Mouse (Mus musculus) forebrain, embryonic 10.5 days (tissue): ENCODE data around the gene Itpkb. TPM values are rescaled to one million over a fixed set of nuclear protein-coding genes. Genes with fewer than 3 reads are reported as not detected.
A peak's percentile ranks its signal among the peaks of the same experiment; 100 is the strongest.

Experiments
- DNase-seq: peaks from one replicate; pipeline ENCODE4 v3.0.0-alpha.2; 2017; ENCODE audit warnings: low spot score; ENCODE audit errors: extremely low spot score
- H3K27ac ChIP-seq: fragments of 300-500 bp; sonication (generic); 2 replicates; pipeline ENCODE4 v1.5.1; 2016; ENCODE audit warnings: mild to moderate bottlenecking
- H3K27me3 ChIP-seq: fragments of 300-500 bp; sonication (generic); 2 replicates; pipeline ENCODE4 v1.6.1; 2016; ENCODE audit warnings: mild to moderate bottlenecking; ENCODE audit not compliant: poor library complexity, severe bottlenecking
- H3K36me3 ChIP-seq: fragments of 300-500 bp; sonication (generic); replicated peaks from 2 replicates; pipeline ENCODE4 v1.6.1; 2016; ENCODE audit warnings: mild to moderate bottlenecking, moderate library complexity
- H3K4me1 ChIP-seq: fragments of 300-500 bp; sonication (generic); 2 replicates; pipeline ENCODE4 v1.6.1; 2016
- H3K4me3 ChIP-seq: fragments of 300-500 bp; sonication (generic); 2 replicates; pipeline ENCODE4 v1.5.1; 2016; ENCODE audit warnings: mild to moderate bottlenecking, moderate library complexity
- H3K9me3 ChIP-seq: fragments of 300-500 bp; sonication (generic); 2 replicates; pipeline ENCODE4 v1.6.1; 2016; ENCODE audit warnings: mild to moderate bottlenecking, moderate library complexity
- WGBS: fragments of 180-500 bp; shearing (Covaris S2); methylation state at CpG from one replicate; pipeline ENCODE4 v1.1.7; 2016; 5-methylcytosine and 5-hydroxymethylcytosine counted together
- polyA plus RNA-seq: library from polyadenylated mRNA; unstranded; fragments of >200 nt; fragmentation: Nextera tagmentation; extraction: Ambion mirVana; gene quantifications from 2 replicates; pipeline ENCODE4 v1.2.1, GENCODE M21; 2016

Gene Itpkb
- polyA plus RNA-seq, 1 experiment from 2014 or later, result 2.5 TPM

DNA sequence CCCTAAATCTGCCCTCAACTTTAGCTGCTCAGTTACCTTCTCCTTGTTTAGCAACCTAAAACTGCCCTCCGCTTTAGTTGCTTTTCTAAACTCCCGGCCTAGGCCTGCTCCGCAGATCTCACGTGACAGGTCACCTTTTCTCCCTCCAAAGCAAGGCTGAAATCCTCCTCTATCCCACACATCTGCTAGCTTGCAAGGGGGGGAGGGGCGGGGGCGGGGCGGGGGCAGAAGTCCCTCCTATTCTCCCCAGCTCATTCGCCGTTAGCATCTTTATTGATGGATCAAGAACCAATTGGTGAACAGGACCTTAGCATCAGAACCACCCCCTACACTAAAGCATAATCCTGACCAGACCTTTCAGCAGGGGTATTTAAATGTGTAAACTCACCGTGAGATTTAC, 10.4 kb upstream of the Itpkb start:
- Histone ChIP-seq H3K36me3 (no peaks in the 10 kb centered on the region), H3K4me3 (no peak overlapping the region), H3K9me3 (no peaks in the 10 kb centered on the region), H3K4me1 (peaks cover 12% of the 10 kb centered on the region), H3K27ac (0 out of 2 replicates have a peak overlapping the region, but pooled peaks have one; percentile 37), H3K27me3 (peaks cover 9% of the 10 kb centered on the region)
- 6% methylated on average over 10 of the region's 10 CpGs for WGBS
- DNase-seq, result peak; percentile 23

DNA sequence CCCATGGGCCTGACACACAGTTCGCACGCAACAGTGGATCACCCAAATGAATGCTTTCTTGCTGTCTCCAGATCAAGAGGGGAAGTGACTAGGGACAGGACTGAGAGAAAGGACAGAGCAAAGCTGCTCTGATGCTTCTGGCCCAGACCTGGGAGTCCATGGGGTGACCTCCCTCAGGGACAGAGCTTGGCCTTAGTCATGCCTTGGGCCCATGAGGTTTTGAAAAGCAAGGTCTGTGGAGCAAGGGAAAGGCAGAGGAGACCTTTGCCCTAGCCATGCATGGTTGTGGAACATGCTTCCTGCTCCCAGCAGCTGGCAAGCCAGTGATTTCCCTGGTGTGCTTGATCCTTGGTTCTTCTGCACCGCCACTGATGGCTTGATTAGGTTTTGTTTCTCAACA, 7.4 kb upstream of the Itpkb start:
- H3K27me3 ChIP-seq, result 0 out of 2 replicates have a peak, but pooled peaks cover 7% of the 10 kb centered on the region
- no peaks in the 10 kb centered on the region for H3K36me3 ChIP-seq
- H3K4me1 ChIP-seq, result peaks cover 12% of the 10 kb centered on the region
- 91% methylated on average over 3 of the region's 3 CpGs for WGBS
- DNase-seq, result no peak
- H3K4me3 ChIP-seq, result no peak overlapping the region
- no peak overlapping the region for H3K27ac ChIP-seq
- H3K9me3 ChIP-seq, result no peaks in the 10 kb centered on the region

DNA sequence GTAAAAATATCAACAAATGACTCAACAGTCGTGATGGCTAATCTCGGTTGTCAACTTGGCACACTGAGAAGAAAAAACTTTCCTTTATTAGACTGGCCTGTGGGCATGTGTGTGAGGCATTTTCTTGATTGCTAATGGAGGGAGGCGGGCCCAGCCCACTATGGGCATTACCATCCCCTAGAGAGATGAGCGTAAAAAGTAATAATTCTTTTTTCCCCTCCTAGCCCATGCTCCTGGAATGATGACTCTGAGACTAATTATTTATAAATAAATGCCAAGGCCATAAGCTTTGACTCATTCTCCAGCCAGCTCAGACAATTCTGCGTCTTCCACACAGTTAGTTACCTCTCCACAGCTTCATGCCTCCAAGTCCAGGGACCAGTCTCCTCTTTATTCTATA, 6.8 kb upstream of the Itpkb start:
- WGBS, result 95% methylated on average over 5 of the region's 5 CpGs

DNA sequence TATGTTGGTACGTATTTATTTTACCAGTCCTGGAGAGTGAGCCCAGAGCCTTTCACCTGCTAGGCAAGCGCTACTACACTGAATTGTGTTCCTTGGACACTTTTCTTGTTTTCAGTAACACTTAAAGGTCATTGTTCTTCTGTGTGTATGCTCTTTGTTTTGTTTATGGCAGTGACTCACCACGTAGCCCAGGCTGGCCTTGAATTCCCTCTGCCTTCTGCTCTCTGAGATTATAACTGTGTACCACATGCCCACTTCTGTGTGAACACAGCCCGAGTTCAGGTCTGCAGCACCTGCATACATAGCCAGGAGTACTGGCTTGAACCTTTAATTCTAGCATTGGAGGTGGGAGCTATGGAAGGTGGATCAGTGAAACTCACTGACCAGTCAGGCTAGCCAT, 6.0 kb upstream of the Itpkb start:
- Histone ChIP-seq H3K27me3 (peaks cover 11% of the 10 kb centered on the region), H3K9me3 (no peaks in the 10 kb centered on the region), H3K36me3 (no peaks in the 10 kb centered on the region), H3K4me1 (peaks cover 17% of the 10 kb centered on the region), H3K4me3 (no peak overlapping the region), H3K27ac (no peak overlapping the region)
- DNase-seq, result no peak
- 87% methylated on average over 4 of the region's 4 CpGs for WGBS

More for the DNA sequence above, 6.8 kb upstream of the Itpkb start:
- Histone ChIP-seq H3K27me3 (peaks cover 5% of the 10 kb centered on the region; the same call in 1 of the 2 replicates), H3K36me3 (no peaks in the 10 kb centered on the region), H3K27ac (no peak overlapping the region), H3K4me1 (peaks cover 12% of the 10 kb centered on the region), H3K4me3 (no peak overlapping the region), H3K9me3 (no peaks in the 10 kb centered on the region)
- DNase-seq, result no peak

DNA sequence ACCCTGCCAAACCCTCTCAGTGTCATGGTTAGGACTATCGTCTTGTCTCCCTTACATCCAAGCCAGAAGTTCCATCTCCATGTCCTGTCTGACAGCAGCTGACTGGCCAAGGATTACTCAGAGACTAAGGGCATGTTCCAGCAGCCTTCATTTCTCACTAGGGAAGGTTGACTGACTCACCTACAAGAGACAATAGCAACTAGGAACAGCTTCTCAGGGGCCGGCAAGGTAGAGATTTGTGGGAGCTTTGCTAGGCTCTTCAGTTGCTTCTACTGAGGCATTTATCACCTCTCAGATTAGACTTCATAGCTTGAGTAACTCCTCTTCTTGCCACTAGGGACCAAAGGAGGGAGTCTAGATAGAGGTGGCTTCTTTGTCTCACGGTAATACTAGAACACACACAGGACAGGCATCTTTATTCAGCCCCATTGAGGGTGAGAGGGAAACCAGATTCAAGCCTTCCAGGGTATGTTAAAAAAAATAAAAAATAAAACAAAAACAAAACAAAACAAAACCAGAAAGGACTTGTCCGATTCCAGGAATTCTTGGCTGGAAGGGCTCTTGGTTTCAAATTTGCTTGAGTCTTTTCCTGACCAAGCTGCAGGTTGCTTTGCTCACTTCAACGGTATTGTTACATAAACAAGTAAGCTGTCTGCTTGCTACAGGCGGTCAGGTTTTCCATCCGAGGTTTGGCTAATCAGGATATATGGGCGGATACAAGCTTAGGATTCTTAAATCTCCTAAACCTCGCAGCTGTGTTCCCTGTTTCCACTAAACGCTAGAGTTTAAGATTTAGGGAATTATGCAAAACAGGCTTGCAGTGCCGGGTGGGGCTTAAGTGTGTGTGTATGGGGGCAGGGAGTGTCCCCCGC, 1.3 kb upstream of the Itpkb start:
- Histone ChIP-seq H3K36me3 (peaks cover 4% of the 10 kb centered on the region; the same call in 1 of the 2 replicates), H3K4me1 (peaks cover 51% of the 10 kb centered on the region), H3K4me3 (peak overlapping the region; percentile 69), H3K27ac (peak overlapping the region; percentile 57; the same call in 1 of the 2 replicates), H3K27me3 (peaks cover 52% of the 10 kb centered on the region), H3K9me3 (no peaks in the 10 kb centered on the region)
- 14% methylated on average over 12 of the region's 12 CpGs for WGBS
- no peak for DNase-seq

DNA sequence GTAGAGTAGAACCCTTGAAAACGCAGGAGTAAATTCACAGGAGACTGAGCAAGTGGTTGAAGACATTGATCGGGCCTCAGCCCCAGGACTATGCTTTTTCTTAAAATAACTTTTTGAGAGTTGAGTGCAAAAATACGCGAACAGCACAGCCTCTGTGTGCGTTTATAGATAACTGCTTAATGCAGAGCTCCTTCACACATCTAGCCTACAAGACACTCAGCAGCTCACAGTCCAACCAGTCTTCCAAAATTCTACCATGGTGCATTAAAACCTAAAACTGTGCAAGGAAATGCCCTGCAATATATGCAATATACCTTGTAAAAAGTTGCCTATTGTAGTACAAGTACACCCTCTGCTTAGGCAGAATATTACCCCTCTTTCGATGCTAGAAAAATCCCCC, 579 bp upstream of the Itpkb start:
- no peak for DNase-seq
- Histone ChIP-seq H3K9me3 (no peaks in the 10 kb centered on the region), H3K4me3 (peak overlapping the region; percentile 69), H3K27ac (peak overlapping the region; percentile 57; the same call in 1 of the 2 replicates), H3K27me3 (peaks cover 58% of the 10 kb centered on the region), H3K36me3 (peaks cover 6% of the 10 kb centered on the region; the same call in 1 of the 2 replicates), H3K4me1 (peaks cover 52% of the 10 kb centered on the region)
- 16% methylated on average over 6 of the region's 6 CpGs for WGBS

DNA sequence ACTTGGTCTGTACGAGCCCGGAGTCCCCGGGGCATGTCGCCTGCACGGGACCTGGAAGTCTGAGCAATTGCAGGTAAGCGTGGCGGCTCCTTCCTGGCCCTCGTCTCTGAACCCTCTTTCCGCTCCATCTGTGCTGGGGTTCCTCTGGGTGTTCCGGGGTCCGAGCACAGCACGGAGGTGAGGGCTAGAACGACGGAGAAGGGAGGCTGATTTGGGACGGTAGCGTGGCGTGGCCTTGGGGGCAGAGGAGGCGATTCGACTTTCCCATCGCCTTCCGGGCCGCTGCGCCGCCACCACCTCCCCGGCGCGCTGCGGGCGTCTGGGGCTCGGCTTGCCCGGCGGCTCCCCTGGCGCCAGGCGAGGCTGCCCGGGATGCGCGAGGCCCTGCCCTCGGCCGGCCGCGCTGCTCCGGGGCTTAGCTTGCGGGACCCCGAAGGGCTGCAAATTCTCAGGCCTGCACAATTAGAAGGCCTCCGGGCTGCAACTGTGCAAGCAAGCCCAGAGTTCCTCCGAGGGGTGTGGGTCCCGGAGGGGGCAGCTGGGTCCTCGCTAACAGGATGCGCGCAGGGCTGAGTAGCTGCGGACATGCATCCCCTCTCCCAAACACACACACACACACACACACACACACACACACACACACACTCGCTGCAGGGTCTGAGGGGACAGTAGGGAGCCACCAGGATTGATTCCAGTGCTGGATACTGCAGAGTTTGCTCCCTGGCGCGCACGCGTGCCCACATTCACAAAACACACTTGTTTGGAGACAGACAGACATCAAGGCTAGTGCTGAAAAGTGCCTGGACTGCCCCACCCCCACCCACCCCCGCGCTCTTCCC, 641 bp downstream of the Itpkb start:
- H3K27me3 ChIP-seq, result peaks cover 69% of the 10 kb centered on the region
- DNase-seq, result peak; percentile 71
- WGBS, result under 1% methylated on average over 58 of the region's 58 CpGs
- H3K9me3 ChIP-seq, result no peaks in the 10 kb centered on the region
- peaks cover 6% of the 10 kb centered on the region; the same call in 1 of the 2 replicates for H3K36me3 ChIP-seq
- H3K27ac ChIP-seq, result peak overlapping the region; percentile 87
- H3K4me1 ChIP-seq, result peaks cover 56% of the 10 kb centered on the region
- peak overlapping the region; percentile 69 for H3K4me3 ChIP-seq

DNA sequence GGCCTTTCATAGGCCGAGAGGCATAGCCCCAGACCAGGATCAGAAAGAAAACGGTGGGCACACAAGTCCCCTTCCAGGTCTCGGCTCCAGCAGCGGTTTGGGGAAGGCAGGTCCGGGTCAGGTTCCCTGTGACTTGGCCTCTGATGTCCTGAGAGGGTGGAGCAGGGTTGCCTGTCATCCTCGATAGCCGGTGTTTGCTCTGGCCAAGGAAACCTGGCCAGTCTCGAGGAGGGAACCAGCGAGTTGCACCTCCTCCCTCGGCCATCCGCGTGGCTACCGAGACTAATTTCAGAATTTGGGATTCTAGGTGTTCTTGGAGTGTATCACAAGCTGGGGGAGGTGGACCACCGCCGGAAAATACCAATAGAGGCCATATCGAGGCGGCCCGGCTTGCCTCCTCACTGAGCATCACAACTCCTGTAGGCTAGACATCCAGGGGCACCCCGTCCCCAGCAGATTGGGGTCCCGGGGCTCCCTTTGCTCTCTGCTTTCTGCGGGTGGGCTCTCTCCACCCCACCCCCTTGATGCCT, 1.3 kb downstream of the Itpkb start:
- peaks cover 69% of the 10 kb centered on the region for H3K27me3 ChIP-seq
- H3K27ac ChIP-seq, result peak overlapping the region; percentile 87
- peaks cover 61% of the 10 kb centered on the region for H3K4me1 ChIP-seq
- H3K9me3 ChIP-seq, result no peaks in the 10 kb centered on the region
- peak; percentile 62 for DNase-seq
- peaks cover 6% of the 10 kb centered on the region; the same call in 1 of the 2 replicates for H3K36me3 ChIP-seq
- H3K4me3 ChIP-seq, result peak overlapping the region; percentile 69
- WGBS, result 0% methylated on average over 21 of the region's 21 CpGs

DNA sequence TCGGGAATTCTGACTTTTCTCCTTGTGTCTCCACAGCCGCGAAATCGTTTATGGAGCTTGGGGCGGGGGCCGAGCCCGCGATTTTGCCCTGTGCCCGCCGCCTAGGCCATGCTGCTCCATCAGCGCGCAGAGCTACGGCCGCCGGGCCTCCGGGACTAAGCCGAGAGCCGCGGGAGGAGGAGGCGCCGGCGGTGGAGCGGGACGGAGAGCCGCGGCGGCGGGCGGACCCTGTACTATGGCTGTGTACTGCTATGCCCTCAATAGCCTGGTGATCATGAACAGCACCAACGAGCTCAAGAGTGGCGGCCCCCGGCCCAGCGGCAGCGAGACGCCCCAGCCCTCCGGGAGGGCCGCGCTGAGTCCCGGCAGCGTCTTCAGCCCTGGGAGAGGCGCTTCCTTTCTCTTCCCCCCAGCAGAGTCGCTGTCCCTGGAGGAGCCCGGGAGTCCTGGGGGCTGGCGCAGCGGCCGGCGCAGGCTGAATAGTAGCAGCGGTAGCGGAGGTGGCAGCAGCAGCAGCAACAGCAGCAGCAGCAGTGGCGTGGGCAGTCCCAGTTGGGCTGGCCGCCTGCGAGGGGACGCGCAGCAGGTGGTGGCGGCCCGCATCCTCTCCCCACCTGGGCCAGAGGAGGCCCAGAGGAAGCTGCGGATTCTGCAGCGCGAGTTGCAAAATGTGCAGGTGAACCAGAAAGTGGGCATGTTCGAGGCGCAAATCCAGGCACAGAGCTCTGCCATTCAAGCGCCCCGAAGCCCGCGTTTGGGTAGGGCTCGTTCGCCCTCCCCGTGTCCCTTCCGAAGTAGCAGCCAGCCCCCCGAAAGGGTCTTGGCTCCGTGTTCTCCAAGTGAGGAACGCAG, 2.0 kb downstream of the Itpkb start:
- H3K27ac ChIP-seq, result peak overlapping the region; percentile 87
- peaks cover 69% of the 10 kb centered on the region for H3K27me3 ChIP-seq
- H3K4me1 ChIP-seq, result peaks cover 61% of the 10 kb centered on the region
- under 1% methylated on average over 72 of the region's 72 CpGs for whole genome bisulfite sequencing
- no peaks in the 10 kb centered on the region for H3K9me3 ChIP-seq
- H3K36me3 ChIP-seq, result peaks cover 6% of the 10 kb centered on the region; the same call in 1 of the 2 replicates
- peak overlapping the region; percentile 69 for H3K4me3 ChIP-seq
- DNase-seq, result peak; percentile 57

DNA sequence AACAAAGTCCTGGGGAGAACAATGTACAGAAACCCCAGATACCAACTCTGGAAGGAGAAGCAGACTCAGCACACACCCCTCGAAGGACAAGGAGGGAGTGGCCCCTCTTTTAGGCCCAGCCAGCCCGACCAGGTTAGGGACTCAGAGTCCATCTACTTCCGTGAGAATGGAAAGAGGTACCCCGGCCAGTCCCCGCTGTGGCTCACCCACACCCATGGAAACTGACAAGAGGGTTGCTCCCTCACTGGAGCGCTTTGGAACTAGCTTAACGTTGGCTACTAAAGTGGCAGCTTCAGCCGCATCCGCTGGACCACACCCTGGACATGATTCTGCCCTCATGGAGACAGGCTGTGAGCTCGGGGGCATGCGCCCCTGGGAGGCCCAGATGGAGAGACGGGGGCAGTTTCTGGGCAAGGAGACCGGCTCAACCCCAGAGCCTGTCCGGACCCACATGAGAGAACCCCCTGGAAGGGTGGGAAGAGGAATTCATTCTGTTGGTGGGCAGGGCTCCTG, 2.7 kb downstream of the Itpkb start:
- peak; percentile 20 for DNase-seq
- Histone ChIP-seq H3K27ac (peak overlapping the region; percentile 87; the same call in 1 of the 2 replicates), H3K9me3 (no peaks in the 10 kb centered on the region), H3K27me3 (peaks cover 69% of the 10 kb centered on the region), H3K36me3 (peaks cover 6% of the 10 kb centered on the region; the same call in 1 of the 2 replicates), H3K4me1 (peaks cover 61% of the 10 kb centered on the region), H3K4me3 (peak overlapping the region; percentile 69)
- WGBS, result 13% methylated on average over 14 of the region's 14 CpGs

DNA sequence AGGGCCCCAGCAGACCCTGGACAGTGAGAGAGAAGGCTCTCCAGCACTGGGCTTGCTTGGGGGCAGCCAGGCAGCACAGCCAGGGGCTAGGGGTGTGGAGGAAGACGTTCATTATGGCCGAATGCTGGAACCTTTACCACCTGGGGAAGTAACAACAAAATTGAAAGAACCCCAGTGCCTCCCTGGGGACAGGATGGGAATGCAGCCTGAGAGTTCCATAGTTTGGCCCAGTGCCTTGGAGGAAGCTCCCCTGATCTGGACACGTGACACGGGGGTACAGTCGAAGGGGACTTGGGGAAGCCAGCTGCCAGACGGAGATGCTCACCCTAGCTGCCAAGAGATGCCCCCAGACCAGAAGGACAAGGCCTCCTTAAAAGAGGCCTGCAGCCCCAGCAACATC, 3.3 kb downstream of the Itpkb start:
- H3K9me3 ChIP-seq, result no peaks in the 10 kb centered on the region
- H3K27me3 ChIP-seq, result peaks cover 65% of the 10 kb centered on the region
- DNase-seq, result no peak
- WGBS, result 21% methylated on average over 6 of the region's 6 CpGs
- no peak overlapping the region for H3K27ac ChIP-seq
- H3K36me3 ChIP-seq, result peaks cover 6% of the 10 kb centered on the region; the same call in 1 of the 2 replicates
- H3K4me3 ChIP-seq, result peak overlapping the region; percentile 69; the same call in 1 of the 2 replicates
- H3K4me1 ChIP-seq, result peaks cover 61% of the 10 kb centered on the region
